Mouse (Mus musculus): ENCODE measurements around the gene Zswim3. TPM values are rescaled to one million over a fixed set of nuclear protein-coding genes. Genes with fewer than 3 reads are reported as not detected.
A peak's percentile ranks its signal among the peaks of the same experiment; 100 is the strongest.
"Not testable (repeated sequence)": the region's sequence is repeated elsewhere in the genome, so short reads cannot be mapped to it uniquely, and the experiment has no call there.

Gene Zswim3
- polyA plus RNA-seq, 1 experiment from 2014 or later = 8.8 TPM

- no peak for ATAC-seq (ENCODE audit: insufficient read depth, low FRiP score)
- 93% methylated on average over 4 of the region's 4 CpGs for WGBS
- Histone ChIP-seq H3K27ac (ENCODE audit: low read length) (no peak overlapping the region), H3K27me3 (ENCODE audit: control insufficient read depth, insufficient read depth, low read length) (no peaks in the 10 kb centered on the region), H3K4me3 (replicated peaks; ENCODE audit: low read length) (no peak overlapping the region; the same call in 1 of the 2 replicates), H3K9me3 (replicated peaks; ENCODE audit: control insufficient read depth, low read length) (no peaks in the 10 kb centered on the region), H3K4me2 (ENCODE audit: low read depth, low read length) (0 out of 2 replicates have a peak overlapping the region, but pooled peaks have one; percentile 75), H3K36me3 (ENCODE audit: control insufficient read depth, insufficient read depth, low read length) (0 out of 2 replicates have a peak, but pooled peaks cover 5% of the 10 kb centered on the region), H3K9ac (ENCODE audit: low read length) (no peak overlapping the region), H3K4me1 (ENCODE audit: control insufficient read depth, insufficient read depth, low read length) (peaks cover 8% of the 10 kb centered on the region; the same call in 1 of the 2 replicates)
Observed at GRCm38 (mm10) chr2:164835164-164835563, 30.3 kb downstream of the Zswim3 start.

GRCm38 (mm10) chr2:164845782-164846181, 40.9 kb downstream of the Zswim3 start:
- no peaks in the 10 kb centered on the region for H3K9me3 ChIP-seq (replicated peaks; ENCODE audit: control insufficient read depth, low read length)
- no peak overlapping the region for H3K4me2 ChIP-seq (ENCODE audit: low read depth, low read length)
- no peak overlapping the region for H3K9ac ChIP-seq (ENCODE audit: low read length)
- no peaks in the 10 kb centered on the region for H3K27me3 ChIP-seq (ENCODE audit: control insufficient read depth, insufficient read depth, low read length)
- H3K4me1 ChIP-seq (ENCODE audit: control insufficient read depth, insufficient read depth, low read length) = no peaks in the 10 kb centered on the region
- ATAC-seq (ENCODE audit: insufficient read depth, low FRiP score) = no peak
- 0 out of 2 replicates have a peak, but pooled peaks cover 7% of the 10 kb centered on the region for H3K36me3 ChIP-seq (ENCODE audit: control insufficient read depth, insufficient read depth, low read length)
- no peak overlapping the region for H3K4me3 ChIP-seq (replicated peaks; ENCODE audit: low read length)
- 56% methylated on average over 3 of the region's 3 CpGs for WGBS
- no peak overlapping the region for H3K27ac ChIP-seq (ENCODE audit: low read length)

- no peaks in the 10 kb centered on the region for H3K9me3 ChIP-seq (replicated peaks; ENCODE audit: control insufficient read depth, low read length)
- H3K9ac ChIP-seq (ENCODE audit: low read length) = no peak overlapping the region
- no peak overlapping the region for H3K27ac ChIP-seq (ENCODE audit: low read length)
- WGBS = 74% methylated on average over 8 of the region's 8 CpGs
- ATAC-seq (ENCODE audit: insufficient read depth, low FRiP score) = no peak
- peaks cover 7% of the 10 kb centered on the region; the same call in 1 of the 2 replicates for H3K36me3 ChIP-seq (ENCODE audit: control insufficient read depth, insufficient read depth, low read length)
- no peaks in the 10 kb centered on the region for H3K27me3 ChIP-seq (ENCODE audit: control insufficient read depth, insufficient read depth, low read length)
- H3K4me2 ChIP-seq (ENCODE audit: low read depth, low read length) = no peak overlapping the region
- H3K4me3 ChIP-seq (replicated peaks; ENCODE audit: low read length) = no peak overlapping the region
- no peaks in the 10 kb centered on the region for H3K4me1 ChIP-seq (ENCODE audit: control insufficient read depth, insufficient read depth, low read length)
Observed at GRCm38 (mm10) chr2:164850061-164850460, 45.2 kb downstream of the Zswim3 start.

GRCm38 (mm10) chr2:164855572-164855971, 50.7 kb downstream of the Zswim3 start:
- not testable (repeated sequence) for H3K9me3 ChIP-seq (replicated peaks; ENCODE audit: control insufficient read depth, low read length); H3K27ac ChIP-seq (ENCODE audit: low read length); ATAC-seq (ENCODE audit: insufficient read depth, low FRiP score); H3K27me3 ChIP-seq (ENCODE audit: control insufficient read depth, insufficient read depth, low read length); H3K36me3 ChIP-seq (ENCODE audit: control insufficient read depth, insufficient read depth, low read length); H3K4me2 ChIP-seq (ENCODE audit: low read depth, low read length); H3K4me3 ChIP-seq (replicated peaks; ENCODE audit: low read length); H3K9ac ChIP-seq (ENCODE audit: low read length)
- WGBS = 76% methylated on average over 5 of the region's 5 CpGs
- peaks cover 16% of the 10 kb centered on the region for H3K4me1 ChIP-seq (ENCODE audit: control insufficient read depth, insufficient read depth, low read length)

- H3K4me2 ChIP-seq (ENCODE audit: low read depth, low read length) = peak overlapping the region; percentile 86
- peak overlapping the region; percentile 43; the same call in 1 of the 2 replicates for H3K27ac ChIP-seq (ENCODE audit: low read length)
- WGBS = 3% methylated on average over 42 of the region's 42 CpGs
- H3K27me3 ChIP-seq (ENCODE audit: control insufficient read depth, insufficient read depth, low read length) = peaks cover 4% of the 10 kb centered on the region; the same call in 1 of the 2 replicates
- peaks cover 20% of the 10 kb centered on the region for H3K4me1 ChIP-seq (ENCODE audit: control insufficient read depth, insufficient read depth, low read length)
- H3K9me3 ChIP-seq (replicated peaks; ENCODE audit: control insufficient read depth, low read length) = no peaks in the 10 kb centered on the region
- H3K36me3 ChIP-seq (ENCODE audit: control insufficient read depth, insufficient read depth, low read length) = no peaks in the 10 kb centered on the region; the same call in 1 of the 2 replicates
- no peak for ATAC-seq (ENCODE audit: insufficient read depth, low FRiP score)
- peak overlapping the region; percentile 66 for H3K9ac ChIP-seq (ENCODE audit: low read length)
- H3K4me3 ChIP-seq (replicated peaks; ENCODE audit: low read length) = peak overlapping the region; percentile 53
Observed at GRCm38 (mm10) chr2:164856309-164857100, 51.6 kb downstream of the Zswim3 start.

- H3K36me3 ChIP-seq (ENCODE audit: control insufficient read depth, insufficient read depth, low read length) = no peaks in the 10 kb centered on the region; the same call in 1 of the 2 replicates
- peak; percentile 54; the same call in 1 of the 2 replicates for ATAC-seq (ENCODE audit: insufficient read depth, low FRiP score)
- H3K9ac ChIP-seq (ENCODE audit: low read length) = peak within 1 kb of the TSS; percentile 66
- peak within 1 kb of the TSS; percentile 86 for H3K4me2 ChIP-seq (ENCODE audit: low read depth, low read length)
- peak within 1 kb of the TSS; percentile 79 for H3K27ac ChIP-seq (ENCODE audit: low read length)
- no peaks in the 10 kb centered on the region for H3K9me3 ChIP-seq (replicated peaks; ENCODE audit: control insufficient read depth, low read length)
- H3K4me3 ChIP-seq (replicated peaks; ENCODE audit: low read length) = peak within 1 kb of the TSS; percentile 53
- peaks cover 24% of the 10 kb centered on the region for H3K4me1 ChIP-seq (ENCODE audit: control insufficient read depth, insufficient read depth, low read length)
- peaks cover 4% of the 10 kb centered on the region; the same call in 1 of the 2 replicates for H3K27me3 ChIP-seq (ENCODE audit: control insufficient read depth, insufficient read depth, low read length)
- WGBS = under 1% methylated on average over 47 of the region's 47 CpGs
Observed at GRCm38 (mm10) chr2:164857101-164857821, 52.4 kb downstream of the Zswim3 start, which contains the start of gene Pltp. TSS of gene Pltp (minus strand) at chr2:164857711.

GRCm38 (mm10) chr2:164857842-164858553, 53.1 kb downstream of the Zswim3 start:
- H3K4me2 ChIP-seq (ENCODE audit: low read depth, low read length) = peak overlapping the region; percentile 86
- 15% methylated on average over 19 of the region's 19 CpGs for WGBS
- peaks cover 4% of the 10 kb centered on the region; the same call in 1 of the 2 replicates for H3K27me3 ChIP-seq (ENCODE audit: control insufficient read depth, insufficient read depth, low read length)
- no peaks in the 10 kb centered on the region for H3K36me3 ChIP-seq (ENCODE audit: control insufficient read depth, insufficient read depth, low read length)
- H3K9me3 ChIP-seq (replicated peaks; ENCODE audit: control insufficient read depth, low read length) = no peaks in the 10 kb centered on the region
- H3K9ac ChIP-seq (ENCODE audit: low read length) = peak overlapping the region; percentile 66
- H3K27ac ChIP-seq (ENCODE audit: low read length) = peak overlapping the region; percentile 79; the same call in 1 of the 2 replicates
- H3K4me1 ChIP-seq (ENCODE audit: control insufficient read depth, insufficient read depth, low read length) = peaks cover 28% of the 10 kb centered on the region
- ATAC-seq (ENCODE audit: insufficient read depth, low FRiP score) = no peak
- H3K4me3 ChIP-seq (replicated peaks; ENCODE audit: low read length) = peak overlapping the region; percentile 53

- Histone ChIP-seq H3K4me2 (ENCODE audit: low read depth, low read length) (no peak overlapping the region), H3K36me3 (ENCODE audit: control insufficient read depth, insufficient read depth, low read length) (no peaks in the 10 kb centered on the region), H3K27ac (ENCODE audit: low read length) (no peak overlapping the region), H3K4me1 (ENCODE audit: control insufficient read depth, insufficient read depth, low read length) (peaks cover 28% of the 10 kb centered on the region), H3K4me3 (replicated peaks; ENCODE audit: low read length) (no peak overlapping the region), H3K27me3 (ENCODE audit: control insufficient read depth, insufficient read depth, low read length) (peaks cover 4% of the 10 kb centered on the region; the same call in 1 of the 2 replicates), H3K9me3 (replicated peaks; ENCODE audit: control insufficient read depth, low read length) (no peaks in the 10 kb centered on the region), H3K9ac (ENCODE audit: low read length) (no peak overlapping the region)
- no peak for ATAC-seq (ENCODE audit: insufficient read depth, low FRiP score)
- WGBS = 58% methylated on average over 2 of the region's 2 CpGs
Observed at GRCm38 (mm10) chr2:164859155-164859554, 54.3 kb downstream of the Zswim3 start.

Measured in stomach, embryonic 16.5 days (tissue).